Mouse (Mus musculus) MEL (cell line): ENCODE results near the gene Chac2. TPM values are rescaled to one million over a fixed set of nuclear protein-coding genes. Genes with fewer than 3 reads are reported as not detected.

Source experiments
- DNase-seq: peaks from one replicate; pipeline ENCODE4 v3.0.0; 2011; ENCODE audit warnings: low read depth, low spot score
- H3K27ac ChIP-seq: 2 replicates; pipeline ENCODE4 v1.5.1; 2012; ENCODE audit warnings: low read depth, mild to moderate bottlenecking, control low read depth, low read length, moderate library complexity; ENCODE audit not compliant: control insufficient read depth
- H3K27me3 ChIP-seq, 2 experiments: fragments of 150-350 bp in 1 of 2; sonication (generic) in 1 of 2; 2 replicates each; pipeline ENCODE4 v1.6.1; 2012; ENCODE audit warnings: low read length in 2 of 2, mild to moderate bottlenecking in 2 of 2, improper control_type of control experiment in 1 of 2, moderate library complexity in 1 of 2; ENCODE audit not compliant: insufficient read depth in 2 of 2, control insufficient read depth in 1 of 2
- H3K36me3 ChIP-seq, 2 experiments: 2 replicates each; pipeline ENCODE4 v1.6.1; 2012 to 2014; ENCODE audit warnings: low read length in 2 of 2, improper control_type of control experiment in 1 of 2, inconsistent platforms in 1 of 2, mild to moderate bottlenecking in 1 of 2; ENCODE audit not compliant: insufficient read depth in 2 of 2, control insufficient read depth in 1 of 2
- H3K4me1 ChIP-seq, 2 experiments: fragments of 150-350 bp in 1 of 2; sonication (generic) in 1 of 2; 2 replicates each; pipeline ENCODE4 v1.6.1; 2012; ENCODE audit warnings: low read length in 2 of 2, improper control_type of control experiment in 1 of 2, mild to moderate bottlenecking in 1 of 2; ENCODE audit not compliant: insufficient read depth in 2 of 2, control insufficient read depth in 1 of 2
- H3K4me3 ChIP-seq, 2 experiments: fragments of 150-350 bp in 1 of 2; sonication (generic) in 1 of 2; 2 replicates each; pipeline ENCODE4 v1.5.1; 2012; ENCODE audit warnings: low read depth in 2 of 2, low read length in 2 of 2, mild to moderate bottlenecking in 2 of 2, moderate library complexity in 2 of 2, control low read depth in 1 of 2, improper control_type of control experiment in 1 of 2; ENCODE audit not compliant: control insufficient read depth in 1 of 2, insufficient read depth in 1 of 2
- H3K79me2 ChIP-seq: 2 replicates; pipeline ENCODE4 v1.6.1; 2012; ENCODE audit warnings: mild to moderate bottlenecking, low read length, moderate library complexity; ENCODE audit not compliant: control insufficient read depth, poor library complexity, insufficient read depth
- H3K9ac ChIP-seq: 2 replicates; pipeline ENCODE4 v1.6.1; 2012; ENCODE audit warnings: low read depth, mild to moderate bottlenecking, control low read depth, low read length, moderate library complexity; ENCODE audit not compliant: control insufficient read depth, poor library complexity, severe bottlenecking
- H3K9me3 ChIP-seq: fragments of 150-350 bp; sonication (generic); replicated peaks from 2 replicates; pipeline ENCODE4 v1.6.1; 2012; ENCODE audit warnings: mild to moderate bottlenecking, low read length, improper control_type of control experiment, moderate library complexity; ENCODE audit not compliant: insufficient read depth
- BHLHE40 ChIP-seq: IDR thresholded peaks from 2 replicates; pipeline ENCODE4 v1.6.1; 2012; ENCODE audit warnings: low read depth, mild to moderate bottlenecking, inconsistent platforms, low read length, improper control_type of control experiment, borderline replicate concordance
- CHD1 ChIP-seq: IDR thresholded peaks from 2 replicates; pipeline ENCODE4 v1.6.1; 2012; ENCODE audit warnings: low read depth, mild to moderate bottlenecking, inconsistent platforms, low read length, improper control_type of control experiment
- CHD2 ChIP-seq: IDR thresholded peaks from 2 replicates; pipeline ENCODE4 v1.6.1; 2011; ENCODE audit warnings: low read length, improper control_type of control experiment
- CTCF ChIP-seq, 3 experiments: IDR thresholded peaks in 2 of 3; conservative IDR thresholded peaks in 1 of 3; 2 replicates each; pipeline ENCODE4 v1.5.1; 2011 to 2012; ENCODE audit warnings: low read length in 3 of 3, low read depth in 2 of 3, mild to moderate bottlenecking in 2 of 3, improper control_type of control experiment in 1 of 3, inconsistent platforms in 1 of 3, mixed read lengths in 1 of 3, moderate library complexity in 1 of 3; ENCODE audit not compliant: control insufficient read depth in 1 of 3, insufficient read depth in 1 of 3, poor library complexity in 1 of 3, severe bottlenecking in 1 of 3
- E2F4 ChIP-seq: IDR thresholded peaks from 2 replicates; pipeline ENCODE4 v1.6.1; 2011; ENCODE audit warnings: low read depth, low read length, improper control_type of control experiment, borderline replicate concordance
- ELF1 ChIP-seq: IDR thresholded peaks from 2 replicates; pipeline ENCODE4 v1.6.1; 2014; ENCODE audit warnings: low read depth, mild to moderate bottlenecking, inconsistent platforms, low read length, improper control_type of control experiment, moderate library complexity
- EP300 ChIP-seq, 2 experiments: IDR thresholded peaks; 2 replicates each; pipeline ENCODE4 v1.6.1; 2011; ENCODE audit warnings: improper control_type of control experiment in 2 of 2, low read length in 2 of 2, low read depth in 1 of 2, mild to moderate bottlenecking in 1 of 2
- ETS1 ChIP-seq: IDR thresholded peaks from 2 replicates; pipeline ENCODE4 v1.6.1; 2012; ENCODE audit warnings: low read depth, mild to moderate bottlenecking, inconsistent platforms, low read length, improper control_type of control experiment, moderate library complexity
- GABPA ChIP-seq: IDR thresholded peaks from 2 replicates; pipeline ENCODE4 v1.6.1; 2012; ENCODE audit warnings: low read depth, mild to moderate bottlenecking, inconsistent platforms, low read length, improper control_type of control experiment, moderate library complexity
- GATA1 ChIP-seq: IDR thresholded peaks from 2 replicates; pipeline ENCODE4 v1.6.1; 2011; ENCODE audit warnings: low read depth, low read length, improper control_type of control experiment
- HCFC1 ChIP-seq: IDR thresholded peaks from 2 replicates; pipeline ENCODE4 v1.6.1; 2012; ENCODE audit warnings: low read depth, mild to moderate bottlenecking, inconsistent platforms, low read length, improper control_type of control experiment, moderate library complexity
- JUND ChIP-seq: IDR thresholded peaks from 2 replicates; pipeline ENCODE4 v1.6.1; 2011; ENCODE audit warnings: low read depth, mild to moderate bottlenecking, improper control_type of control experiment, low read length
- KAT2A ChIP-seq: conservative IDR thresholded peaks from 2 replicates; pipeline ENCODE4 v1.6.1; 2012; ENCODE audit warnings: low read depth, low read length, improper control_type of control experiment, inconsistent platforms
- MAX ChIP-seq: IDR thresholded peaks from 2 replicates; pipeline ENCODE4 v1.6.1; 2011; ENCODE audit warnings: low read length, improper control_type of control experiment
- MAZ ChIP-seq: IDR thresholded peaks from 2 replicates; pipeline ENCODE4 v1.6.1; 2012; ENCODE audit warnings: low read depth, mild to moderate bottlenecking, inconsistent platforms, low read length, improper control_type of control experiment
- MEF2A ChIP-seq: IDR thresholded peaks from 2 replicates; pipeline ENCODE4 v1.6.1; 2014; ENCODE audit warnings: low read depth, mild to moderate bottlenecking, inconsistent platforms, low read length, improper control_type of control experiment; ENCODE audit not compliant: poor library complexity, insufficient replicate concordance, severe bottlenecking; ENCODE audit errors: extremely low read depth
- MXI1 ChIP-seq: IDR thresholded peaks from 2 replicates; pipeline ENCODE4 v1.6.1; 2011; ENCODE audit warnings: mild to moderate bottlenecking, low read depth, low read length, improper control_type of control experiment
- MYB ChIP-seq: IDR thresholded peaks from 2 replicates; pipeline ENCODE4 v1.6.1; 2011; ENCODE audit warnings: mild to moderate bottlenecking, low read depth, low read length, improper control_type of control experiment
- MYC ChIP-seq: IDR thresholded peaks from 2 replicates; pipeline ENCODE4 v1.6.1; 2011; ENCODE audit warnings: low read depth, mild to moderate bottlenecking, low read length, improper control_type of control experiment, moderate library complexity
- NRF1 ChIP-seq: IDR thresholded peaks from 2 replicates; pipeline ENCODE4 v1.6.1; 2014; ENCODE audit warnings: low read depth, mild to moderate bottlenecking, inconsistent platforms, low read length, improper control_type of control experiment, moderate library complexity; ENCODE audit not compliant: poor library complexity, insufficient read depth, severe bottlenecking
- POLR2A ChIP-seq, 2 experiments: IDR thresholded peaks; 2 replicates each; pipeline ENCODE4 v1.6.1; 2011 to 2012; ENCODE audit warnings: low read length in 2 of 2, mild to moderate bottlenecking in 2 of 2, control low read depth in 1 of 2, improper control_type of control experiment in 1 of 2, low read depth in 1 of 2, moderate library complexity in 1 of 2; ENCODE audit not compliant: control insufficient read depth in 1 of 2, insufficient read depth in 1 of 2, poor library complexity in 1 of 2
- POLR2AphosphoS2 ChIP-seq: IDR thresholded peaks from 2 replicates; pipeline ENCODE4 v1.6.1; 2011; ENCODE audit warnings: low read length, improper control_type of control experiment
- POLR2AphosphoS5 ChIP-seq: IDR thresholded peaks from 2 replicates; pipeline ENCODE4 v1.6.1; 2012; ENCODE audit warnings: low read depth, borderline replicate concordance, mild to moderate bottlenecking, inconsistent platforms, low read length, moderate library complexity, mixed read lengths
- RAD21 ChIP-seq: IDR thresholded peaks from 2 replicates; pipeline ENCODE4 v1.6.1; 2011; ENCODE audit warnings: mild to moderate bottlenecking, low read depth, low read length, improper control_type of control experiment
- RCOR1 ChIP-seq: IDR thresholded peaks from 2 replicates; pipeline ENCODE4 v1.6.1; 2012; ENCODE audit warnings: low read depth, mild to moderate bottlenecking, inconsistent platforms, low read length, improper control_type of control experiment
- SIN3A ChIP-seq: IDR thresholded peaks from 2 replicates; pipeline ENCODE4 v1.6.1; 2012; ENCODE audit warnings: low read length, improper control_type of control experiment, inconsistent platforms
- TAL1 ChIP-seq: IDR thresholded peaks from 2 replicates; pipeline ENCODE4 v1.6.1; 2012; ENCODE audit warnings: mild to moderate bottlenecking, inconsistent platforms, low read length, moderate library complexity, mixed read lengths
- TBP ChIP-seq: IDR thresholded peaks from 2 replicates; pipeline ENCODE4 v1.8.0; 2011; ENCODE audit warnings: low read depth, low read length, improper control_type of control experiment
- TCF12 ChIP-seq: IDR thresholded peaks from 2 replicates; pipeline ENCODE4 v1.6.1; 2014; ENCODE audit warnings: low read depth, mild to moderate bottlenecking, inconsistent platforms, low read length, improper control_type of control experiment, moderate library complexity
- UBTF ChIP-seq: IDR thresholded peaks from 2 replicates; pipeline ENCODE4 v1.6.1; 2012; ENCODE audit warnings: low read depth, mild to moderate bottlenecking, inconsistent platforms, low read length, improper control_type of control experiment, moderate library complexity, borderline replicate concordance; ENCODE audit not compliant: insufficient read depth
- USF1 ChIP-seq: IDR thresholded peaks from 2 replicates; pipeline ENCODE4 v1.6.1; 2014; ENCODE audit warnings: low read depth, mild to moderate bottlenecking, inconsistent platforms, low read length, improper control_type of control experiment, moderate library complexity
- USF2 ChIP-seq, 2 experiments: IDR thresholded peaks; 2 replicates each; pipeline ENCODE4 v1.6.1; 2011 to 2012; ENCODE audit warnings: improper control_type of control experiment in 2 of 2, low read length in 2 of 2, borderline replicate concordance in 1 of 2, inconsistent platforms in 1 of 2, low read depth in 1 of 2, mild to moderate bottlenecking in 1 of 2; ENCODE audit not compliant: insufficient read depth in 1 of 2
- ZC3H11A ChIP-seq: IDR thresholded peaks from 2 replicates; pipeline ENCODE4 v1.6.1; 2012; ENCODE audit warnings: low read depth, mild to moderate bottlenecking, inconsistent platforms, low read length, improper control_type of control experiment
- ZKSCAN1 ChIP-seq: IDR thresholded peaks from 2 replicates; pipeline ENCODE4 v1.6.1; 2012; ENCODE audit warnings: low read depth, mild to moderate bottlenecking, inconsistent platforms, low read length, improper control_type of control experiment, moderate library complexity
- ZMIZ1 ChIP-seq: IDR thresholded peaks from 2 replicates; pipeline ENCODE4 v1.6.1; 2012; ENCODE audit warnings: low read depth, mild to moderate bottlenecking, inconsistent platforms, low read length, improper control_type of control experiment, moderate library complexity
- polyA plus RNA-seq, 2 experiments: library from polyadenylated mRNA; stranded (reverse) in 1 of 2; unstranded in 1 of 2; fragments of >175 nt in 1 of 2; fragments of >200 nt in 1 of 2; gene quantifications; 2 replicates each; pipeline versions ENCODE4 v1.2.1 to v1.2.4; 2012; ENCODE audit warnings: low replicate concordance in 2 of 2, low read depth in 1 of 2; ENCODE audit not compliant: insufficient read length in 2 of 2, insufficient read depth in 1 of 2, missing spikeins in 1 of 2
- total RNA-seq: library from RNA; depleted of rRNA; stranded (reverse); fragments of 300-350 nt; gene quantifications from 2 replicates; pipeline ENCODE4 v1.2.3, GENCODE M21; 2012; rRNA removed

Gene Chac2
- 11.1 and 16.1 TPM in 2 replicates for total RNA-seq
- 10 to 100 TPM in 1 of 2 experiments, not detected in 1; 10.8 TPM for polyA plus RNA-seq

DNA sequence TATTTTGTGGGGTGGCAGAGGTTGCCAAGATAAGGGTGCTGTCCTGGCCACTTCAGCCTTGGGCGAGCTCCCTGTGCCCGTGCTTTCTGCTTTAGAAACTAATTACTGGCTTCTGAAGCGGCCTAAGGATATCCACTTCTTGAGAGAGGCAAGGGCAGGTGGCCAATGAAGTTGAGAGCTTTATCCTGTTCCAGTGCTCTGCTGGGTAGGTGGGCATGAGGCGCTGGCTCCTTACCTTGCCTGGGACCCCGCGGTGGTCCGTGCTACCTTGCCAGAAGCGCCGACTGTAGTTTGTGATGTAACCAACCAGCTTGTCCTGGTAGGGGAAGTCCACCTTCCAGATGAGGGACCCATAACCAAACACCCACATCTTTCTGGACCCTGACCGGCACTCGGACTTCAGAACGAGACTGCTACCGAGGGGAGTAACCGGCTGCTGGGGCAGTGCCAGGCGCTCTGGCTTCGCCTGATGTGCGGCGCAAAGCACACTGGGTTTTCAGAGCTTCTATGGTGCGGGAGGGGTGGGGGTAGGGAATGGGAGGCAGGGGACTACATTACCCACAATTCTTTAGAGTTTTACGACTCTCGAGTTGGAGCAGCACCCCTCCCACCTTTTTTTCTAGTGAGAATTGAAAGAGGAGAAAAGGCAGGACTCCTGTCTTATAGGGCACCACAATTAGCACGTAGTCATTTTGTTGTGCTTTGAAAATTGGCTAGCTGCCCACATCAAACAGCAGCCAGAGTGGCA, at the start of gene Chac2:
Gene Chac2, minus strand, starts transcription at position 474 of the 748 bp plus-strand sequence.
- Histone ChIP-seq H3K9ac (peak within 1 kb of the TSS; percentile 94), H3K9me3 (no peaks in the 10 kb centered on the region), H3K79me2 (peaks cover 13% of the 10 kb centered on the region), H3K4me3 (peak within 1 kb of the TSS; percentile 84 to 99), H3K36me3 (peaks cover 0 to 22% of the 10 kb centered on the region in 2 experiments; a peak in 3 of 4 replicates), H3K4me1 (peaks cover 0 to 7% of the 10 kb centered on the region in 2 experiments; a peak in 2 of 4 replicates), H3K27me3 (no peaks in the 10 kb centered on the region), H3K27ac (peak within 1 kb of the TSS; percentile 78)
- peak; percentile 99 for DNase-seq
- TF ChIP-seq ZMIZ1, result peak; percentile 89
- TF ChIP-seq TCF12, result peak; percentile 69; the same call in 1 of the 2 replicates
- no peak for TF ChIP-seq GABPA
- 0 out of 2 replicates have a peak, but pooled peaks have one; percentile 59 for TF ChIP-seq ZKSCAN1
- TF ChIP-seq USF2 (IDR thresholded peaks at IDR 0.05; ENCODE audit: borderline replicate concordance in 1 of 2, insufficient read depth in 1 of 2, low read depth in 1 of 2, low read length in 2 of 2), result no peak
- TF ChIP-seq UBTF, result no peak
- TF ChIP-seq JUND, result no peak
- no peak for TF ChIP-seq USF1
- peak; percentile 91 for TF ChIP-seq SIN3A
- TF ChIP-seq TBP, result peak; percentile 91
- peak; percentile 87; the same call in 1 of the 2 replicates for TF ChIP-seq CHD1
- TF ChIP-seq POLR2AphosphoS2, result peak; percentile 96
- peak; percentile 99 for TF ChIP-seq MAZ
- TF ChIP-seq MYB, result no peak
- no peak for TF ChIP-seq ZC3H11A
- peak; percentile 56; the same call in 1 of the 2 replicates for TF ChIP-seq MYC
- TF ChIP-seq RCOR1, result no peak
- no peak for TF ChIP-seq GATA1
- no peak; the same call in 1 of the 2 replicates for TF ChIP-seq MAX
- TF ChIP-seq ELF1, result peak; percentile 85
- peak; percentile 83 for TF ChIP-seq MXI1
- no peak for TF ChIP-seq POLR2AphosphoS5
- peak; percentile 100 for TF ChIP-seq HCFC1
- TF ChIP-seq MEF2A, result no peak
- TF ChIP-seq CHD2, result peak; percentile 83
- TF ChIP-seq E2F4, result no peak
- TF ChIP-seq BHLHE40, result peak; percentile 40
- peak; percentile 86 for TF ChIP-seq ETS1
- TF ChIP-seq NRF1, result no peak; the same call in 1 of the 2 replicates
- peak; percentile 83 to 92 for TF ChIP-seq POLR2A (IDR thresholded peaks at IDR 0.05; ENCODE audit: control insufficient read depth in 1 of 2, insufficient read depth in 1 of 2, low read depth in 1 of 2, low read length in 2 of 2, poor library complexity in 1 of 2)
- TF ChIP-seq CTCF (IDR thresholded peaks at IDR 0.05 in 2 of 3, conservative IDR thresholded peaks at IDR 0.05 in 1 of 3; ENCODE audit: control insufficient read depth in 1 of 3, insufficient read depth in 1 of 3, low read depth in 2 of 3, low read length in 3 of 3, poor library complexity in 1 of 3, severe bottlenecking in 1 of 3), result no peak
- TF ChIP-seq EP300 (IDR thresholded peaks at IDR 0.05; ENCODE audit: low read depth in 1 of 2, low read length in 2 of 2), result peak; percentile 20 to 27
- TF ChIP-seq RAD21, result no peak
- peak; percentile 89 for TF ChIP-seq KAT2A
- TF ChIP-seq TAL1, result no peak
